Mouse (Mus musculus): ENCODE results near the gene Baiap3.

The Baiap3 gene

GRCm38 (mm10) chr17:25210680-25211466, 45.3 kb downstream of the Baiap3 start:
- DNase-seq (ENCODE audit: low spot score in 2 of 2), result no peak

- no peak for DNase-seq (ENCODE audit: low spot score in 2 of 2)
Observed at GRCm38 (mm10) chr17:25210006-25210405, 46.2 kb downstream of the Baiap3 start.

- DNase-seq (ENCODE audit: low spot score in 2 of 2), result no peak
Observed at GRCm38 (mm10) chr17:25202401-25202800, 53.8 kb downstream of the Baiap3 start.

All from frontal cortex, postnatal 25 days (tissue).